Mouse (Mus musculus) heart, postnatal 10 days (tissue): ENCODE data around the gene Eif5a2. TPM values are rescaled to one million over a fixed set of nuclear protein-coding genes. Genes with fewer than 3 reads are reported as not detected.
"Not testable (repeated sequence)": the region's sequence is repeated elsewhere in the genome, so short reads cannot be mapped to it uniquely, and the experiment has no call there.

Experiments used
- DNase-seq, 2 experiments: peaks; one replicate each; pipeline ENCODE4 v3.0.0; 2021
- intact Hi-C: fragments of 180-260 bp; cut with DNase I; formaldehyde crosslinking; loops from one replicate; pipeline ENCODE4 v1.15.1; 2025
- total RNA-seq, 2 experiments: library from RNA; stranded (reverse); gene quantifications; 2 replicates each; pipeline ENCODE4 v1.2.3; 2021

The Eif5a2 gene
- total RNA-seq, result 1 to 10 TPM; 4.0 to 4.3 TPM

GRCm38 (mm10) chr3:28780994-28781393 lies at the start of gene Eif5a2:
Gene Eif5a2, plus strand, starts transcription at chr3:28781276.
- DNase-seq, result peak; percentile 92 to 94
- intact Hi-C loops, result no loop called here

GRCm38 (mm10) chr3:28734712-28735111 lies 46.4 kb upstream of the Eif5a2 start:
- no peak for DNase-seq
- intact Hi-C loops, result no loop called here

DNA sequence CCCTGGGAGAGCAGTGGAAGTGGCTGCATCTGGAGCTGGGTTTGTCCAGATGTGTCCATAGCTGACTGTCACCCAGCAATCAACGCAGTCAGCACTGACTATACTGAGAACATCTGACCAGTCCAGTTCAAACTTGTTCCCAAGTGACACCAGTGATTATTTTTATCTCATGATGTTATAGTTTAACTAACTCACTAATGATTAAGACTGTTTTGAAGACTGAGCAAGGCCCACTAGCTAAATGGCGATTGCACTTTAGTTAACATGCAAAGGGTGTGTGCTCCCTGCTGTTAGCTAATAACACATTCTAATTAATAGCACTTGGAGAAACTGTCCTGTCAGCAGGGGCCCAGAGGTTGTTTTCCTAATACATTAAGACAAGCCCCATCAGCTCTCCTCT lies 44.1 kb upstream of the Eif5a2 start:
- intact Hi-C loops, result no loop called here
- DNase-seq, result no peak

GRCm38 (mm10) chr3:28740353-28740752 lies 40.7 kb upstream of the Eif5a2 start:
- no peak for DNase-seq
- intact Hi-C loops, result no loop called here

DNA sequence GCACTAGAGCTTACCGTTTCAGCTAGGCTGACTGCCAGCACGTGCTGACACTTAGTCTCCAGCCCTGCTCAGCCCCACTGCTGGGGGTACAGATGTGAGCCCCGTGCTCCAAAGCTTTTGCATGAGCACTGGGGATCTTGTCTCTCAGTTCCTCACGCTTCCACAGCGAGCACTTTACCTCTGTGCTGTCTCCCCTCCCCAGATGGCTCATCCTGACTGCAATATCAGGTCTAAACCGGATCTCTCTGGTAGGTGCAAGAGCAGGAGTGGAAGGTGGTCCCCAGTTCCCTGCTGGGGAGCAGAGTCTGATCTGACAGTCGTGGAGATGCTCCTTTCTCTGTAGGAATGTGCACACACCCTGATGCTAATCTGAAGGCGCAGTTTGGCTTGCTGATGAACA lies 37.8 kb upstream of the Eif5a2 start:
- intact Hi-C loops, result no loop called here
- no peak for DNase-seq

GRCm38 (mm10) chr3:28745835-28746483 lies 35.1 kb upstream of the Eif5a2 start:
- intact Hi-C loops, result loop anchor here (1.0 to 2.0 kb wide), 3 partner anchors 184 to 761 kb away; no protein-coding TSS in a partner anchor
- peak; percentile 82 to 91 for DNase-seq

GRCm38 (mm10) chr3:28748151-28748550 lies 32.9 kb upstream of the Eif5a2 start:
- intact Hi-C loops, result no loop called here
- DNase-seq, result no peak

DNA sequence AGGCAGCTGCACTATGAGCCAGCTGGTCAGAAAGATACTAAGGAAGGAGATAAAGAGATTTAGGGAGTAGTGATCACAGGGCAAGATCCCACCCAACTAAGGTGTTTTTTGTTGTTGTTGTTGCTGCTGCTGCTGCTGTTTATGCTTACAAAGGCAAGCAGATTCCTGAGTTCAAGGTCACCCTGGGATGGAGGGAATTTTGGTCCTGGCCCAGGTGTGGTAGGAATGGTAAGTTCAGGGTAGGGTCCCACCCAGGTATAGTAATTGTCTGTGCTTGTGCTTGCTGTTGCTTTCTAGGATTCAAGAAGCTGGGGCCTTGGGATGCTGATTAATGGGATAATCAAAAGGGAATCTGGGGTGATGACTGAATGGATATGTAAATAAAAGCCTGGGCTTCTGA lies 32.1 kb upstream of the Eif5a2 start:
- DNase-seq, result no peak
- intact Hi-C loops, result no loop called here

DNA sequence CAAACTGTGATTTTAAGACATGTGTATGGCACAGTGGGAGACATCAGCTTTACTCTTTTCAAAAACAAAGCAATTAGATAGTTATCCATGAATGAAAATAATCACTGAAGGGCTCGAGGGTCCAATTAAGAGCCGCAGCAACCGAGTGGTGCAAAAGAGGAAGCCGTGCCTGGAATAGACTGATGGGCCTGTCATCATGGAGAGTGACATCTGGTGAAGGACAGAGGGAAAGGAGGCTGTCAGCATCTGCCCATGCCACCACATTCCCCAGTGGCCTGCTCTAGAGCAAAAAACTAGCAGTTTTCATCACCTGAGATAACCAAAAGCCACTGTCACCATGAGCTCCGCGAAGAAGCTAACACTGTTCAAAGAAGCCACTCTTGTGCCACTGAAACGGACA lies 25.6 kb upstream of the Eif5a2 start:
- intact Hi-C loops, result no loop called here
- no peak for DNase-seq

DNA sequence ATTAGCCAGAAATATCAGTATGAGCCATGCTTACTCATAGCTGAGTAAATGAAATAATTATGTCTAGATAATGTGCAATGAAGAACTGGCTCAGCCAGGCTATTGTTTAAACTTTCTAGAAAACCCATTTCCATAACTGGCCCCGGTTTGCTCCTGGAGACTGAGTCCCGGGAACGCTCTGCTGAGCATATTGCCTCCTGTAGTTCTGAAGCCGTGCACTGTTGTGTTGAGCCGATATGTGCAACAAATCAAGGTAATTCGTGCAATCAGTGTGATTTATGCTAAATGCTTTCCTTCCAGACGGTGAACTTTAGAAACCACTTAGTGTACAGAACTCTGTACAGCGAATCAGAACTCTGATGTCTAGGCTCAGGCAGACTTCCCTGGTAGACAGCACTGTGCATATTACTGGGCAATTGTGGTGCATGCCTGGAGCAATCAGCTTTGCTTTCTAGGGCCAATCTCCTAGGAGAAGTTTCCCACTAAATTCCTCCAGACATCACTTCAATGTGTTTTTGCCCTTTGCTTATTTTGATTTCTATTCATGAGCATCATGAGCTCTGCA lies 19.8 kb upstream of the Eif5a2 start:
- intact Hi-C loops, result no loop called here

GRCm38 (mm10) chr3:28766935-28767334 lies 14.1 kb upstream of the Eif5a2 start:
- intact Hi-C loops, result no loop called here

More for the DNA sequence above, 19.8 kb upstream of the Eif5a2 start:
- no peak for DNase-seq

GRCm38 (mm10) chr3:28768222-28768621 lies 12.9 kb upstream of the Eif5a2 start:
- intact Hi-C loops, result no loop called here
- DNase-seq, result no peak

More at GRCm38 (mm10) chr3:28766935-28767334, 14.1 kb upstream of the Eif5a2 start:
- no peak for DNase-seq

DNA sequence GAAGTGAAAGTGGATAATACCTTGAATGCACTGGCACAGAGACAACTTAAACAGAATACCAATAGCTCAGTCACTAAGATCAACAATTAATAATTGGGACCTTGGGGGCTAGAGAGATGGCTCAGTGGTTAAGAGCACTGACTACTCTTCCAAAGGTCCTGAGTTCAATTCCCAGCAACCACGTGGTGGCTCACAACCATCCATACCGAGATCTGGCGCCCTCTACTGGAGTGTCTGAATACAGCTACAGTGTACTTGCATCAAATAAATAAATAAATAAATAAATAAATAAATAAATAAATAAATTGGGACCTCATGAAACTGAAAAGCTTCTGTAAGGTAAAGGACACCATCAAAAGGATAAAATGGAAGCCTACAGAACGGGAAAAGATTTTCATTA lies 8.2 kb upstream of the Eif5a2 start:
- DNase-seq, intact Hi-C loops: not testable (repeated sequence)

DNA sequence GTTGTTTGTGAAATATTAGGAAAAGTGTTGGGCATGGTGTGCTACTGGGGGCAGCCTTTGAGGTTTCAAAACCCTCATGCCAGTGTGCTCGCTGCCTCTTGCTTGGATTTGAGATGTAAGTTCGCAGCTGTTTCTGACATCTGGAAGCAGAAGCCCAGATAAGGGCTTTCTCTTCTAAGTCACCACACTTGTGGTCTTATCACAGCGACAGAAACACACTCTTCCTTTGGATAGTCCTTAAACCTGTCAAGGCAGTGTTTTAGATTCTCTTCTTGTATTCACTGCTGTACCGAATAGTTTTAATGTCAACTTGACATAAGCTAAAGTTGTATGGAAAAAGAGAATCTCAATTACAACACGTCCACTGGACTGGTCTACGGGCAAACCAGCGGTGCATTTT lies 5.7 kb upstream of the Eif5a2 start:
- intact Hi-C loops, result no loop called here

GRCm38 (mm10) chr3:28775958-28776357 lies 5.1 kb upstream of the Eif5a2 start:
- DNase-seq, result no peak
- intact Hi-C loops, result no loop called here

More for the DNA sequence above, 5.7 kb upstream of the Eif5a2 start:
- DNase-seq, result no peak

GRCm38 (mm10) chr3:28776491-28776890 lies 4.6 kb upstream of the Eif5a2 start:
- intact Hi-C loops, result no loop called here
- DNase-seq, result no peak

GRCm38 (mm10) chr3:28780511-28780910 lies 565 bp upstream of the Eif5a2 start:
- intact Hi-C loops, result no loop called here
- DNase-seq, result no peak

DNA sequence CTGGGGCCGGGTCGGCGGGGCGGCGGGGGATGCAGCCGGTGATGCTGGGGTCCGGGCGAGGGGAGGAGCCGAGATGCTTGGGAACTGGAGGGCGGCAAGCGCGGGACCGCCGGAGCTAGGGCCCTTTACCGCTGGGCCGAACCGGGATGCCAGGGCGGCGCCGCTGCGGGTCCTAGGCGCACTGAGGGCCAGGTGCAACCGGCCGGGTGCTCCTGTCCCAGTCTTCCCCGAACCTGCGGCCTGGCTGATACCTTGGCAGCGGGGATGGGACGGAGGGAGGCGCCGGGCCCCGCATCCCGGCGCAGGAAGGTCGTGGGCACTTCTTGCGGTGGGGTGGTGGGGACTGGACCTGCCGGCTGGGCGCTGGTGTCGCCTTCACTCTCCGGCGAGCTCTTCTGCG lies 346 bp downstream of the Eif5a2 start:
- intact Hi-C loops, result no loop called here
- DNase-seq, result no peak

DNA sequence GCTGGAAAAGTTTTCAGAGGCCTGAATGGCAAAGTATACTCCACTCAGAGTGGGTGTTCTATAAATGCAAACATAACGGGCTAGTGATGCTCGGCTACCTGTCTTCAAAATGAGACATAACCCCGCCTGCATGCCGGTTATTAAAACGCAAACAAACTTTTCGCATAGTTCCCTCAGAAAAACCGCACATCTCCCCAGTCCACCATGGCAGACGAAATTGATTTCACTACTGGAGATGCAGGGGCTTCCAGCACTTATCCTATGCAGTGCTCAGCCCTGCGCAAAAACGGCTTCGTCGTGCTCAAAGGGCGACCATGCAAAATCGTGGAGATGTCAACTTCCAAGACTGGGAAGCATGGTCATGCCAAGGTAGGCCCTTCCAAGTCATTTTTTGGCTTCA lies 772 bp downstream of the Eif5a2 start:
- intact Hi-C loops, result no loop called here
- no peak for DNase-seq

GRCm38 (mm10) chr3:28784176-28784575 lies 3.1 kb downstream of the Eif5a2 start:
- DNase-seq, result no peak
- intact Hi-C loops, result no loop called here

- intact Hi-C loops, result no loop called here
- DNase-seq, result peak in 1 of 2 experiments; percentile 5
Measured at GRCm38 (mm10) chr3:28794835-28795234, 13.8 kb downstream of the Eif5a2 start.

- intact Hi-C loops, result no loop called here
- DNase-seq, result peak; percentile 99
Measured at GRCm38 (mm10) chr3:28805301-28806097, 24.4 kb downstream of the Eif5a2 start, which contains the start of gene Rpl22l1. Gene Rpl22l1, plus strand, starts transcription at chr3:28805436.
